Mouse (Mus musculus): ENCODE data around the gene Tbc1d1.

Tbc1d1 gene

DNA sequence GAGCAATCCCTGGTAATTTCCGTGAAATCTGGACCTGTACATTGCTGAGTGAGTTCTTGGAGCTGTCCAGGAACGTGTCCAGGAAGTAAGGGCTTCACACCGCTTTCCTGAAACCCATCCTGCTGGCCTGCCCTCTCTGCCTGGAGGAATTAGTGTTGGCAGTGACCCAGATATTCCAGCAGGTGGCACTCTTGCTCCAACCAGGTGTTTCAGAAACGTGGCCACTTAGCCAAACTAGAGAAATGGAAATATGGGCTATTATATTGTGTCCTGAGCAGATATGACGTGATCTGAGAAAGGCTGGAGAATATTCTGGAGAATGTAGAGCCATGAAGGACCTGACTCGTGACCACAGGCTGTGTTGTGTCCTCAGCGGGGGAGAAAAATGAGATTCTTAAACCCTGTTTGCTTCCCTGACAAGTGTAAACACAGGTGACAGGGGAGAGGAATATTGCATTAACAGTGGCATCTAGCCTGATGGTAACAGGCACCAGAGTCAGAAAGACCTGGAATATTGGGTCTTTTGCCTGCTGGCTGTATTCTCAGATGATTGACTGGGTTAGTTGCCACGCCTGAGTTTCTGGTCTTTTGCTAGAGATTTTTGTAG is 226.4 kb downstream of the Tbc1d1 start:
- DNase-seq (ENCODE audit: low read depth, low spot score): peak; percentile 82

DNA sequence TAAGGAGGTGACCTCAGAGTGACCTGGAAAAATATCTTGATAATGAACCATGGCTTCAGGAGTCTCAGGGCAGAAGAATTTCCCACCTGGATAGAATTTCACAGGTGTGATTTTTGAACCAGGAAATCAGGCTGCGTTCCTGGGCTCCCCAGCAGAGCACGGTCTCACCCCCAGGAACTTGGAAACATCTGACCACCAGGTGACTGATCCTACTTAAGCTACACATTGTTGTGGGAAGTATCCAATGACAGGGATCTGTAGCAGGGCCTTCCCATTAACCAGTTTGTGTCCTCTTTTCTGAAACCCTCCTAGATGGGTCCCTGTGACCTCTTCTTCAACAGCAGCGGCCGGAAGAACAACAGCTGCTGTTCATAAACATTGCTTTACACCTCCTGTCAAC is 227.1 kb downstream of the Tbc1d1 start:
- DNase-seq (ENCODE audit: low read depth, low spot score): no peak

DNA sequence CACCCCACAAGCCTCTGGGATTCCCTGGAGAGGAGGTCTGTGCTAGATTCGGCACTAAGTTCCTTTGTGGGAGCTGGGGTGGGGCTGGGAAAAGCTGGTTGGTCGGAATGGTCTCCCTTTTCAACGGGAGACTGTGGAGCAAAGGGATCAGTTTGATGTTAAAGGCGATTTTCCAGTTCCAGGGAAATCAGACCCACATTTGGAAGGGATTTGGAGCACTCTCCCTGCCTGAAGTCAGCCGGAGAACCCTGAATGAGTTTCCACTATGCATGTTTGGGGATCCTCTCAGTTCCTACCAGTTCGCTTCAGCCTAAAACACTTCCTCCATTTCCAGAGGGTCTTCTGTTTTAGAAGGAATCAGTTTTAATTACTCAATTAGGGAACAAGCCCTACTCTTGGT is 228.4 kb downstream of the Tbc1d1 start:
- DNase-seq (ENCODE audit: low read depth, low spot score): no peak

DNA sequence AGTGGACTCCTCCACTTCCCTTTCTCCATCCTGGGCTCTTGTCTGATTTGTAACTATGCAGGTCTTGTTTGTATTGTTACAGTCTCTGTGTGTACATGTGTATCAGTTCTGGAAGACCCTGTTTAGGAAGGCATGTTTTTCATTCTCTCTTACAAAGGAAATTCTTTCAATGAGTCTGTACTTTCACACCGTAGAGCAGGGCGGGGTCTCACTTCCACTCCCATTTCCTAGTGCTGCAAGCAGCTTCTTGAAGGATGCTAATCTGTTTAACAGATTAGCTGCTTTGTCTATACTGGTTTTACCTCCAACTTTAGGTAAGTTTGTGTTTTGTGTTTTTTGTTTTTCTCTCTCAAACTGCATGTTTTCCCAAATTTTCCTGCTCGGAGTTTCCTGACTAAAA is 230.9 kb downstream of the Tbc1d1 start:
- peak; percentile 66 for DNase-seq (ENCODE audit: low read depth, low spot score)

DNA sequence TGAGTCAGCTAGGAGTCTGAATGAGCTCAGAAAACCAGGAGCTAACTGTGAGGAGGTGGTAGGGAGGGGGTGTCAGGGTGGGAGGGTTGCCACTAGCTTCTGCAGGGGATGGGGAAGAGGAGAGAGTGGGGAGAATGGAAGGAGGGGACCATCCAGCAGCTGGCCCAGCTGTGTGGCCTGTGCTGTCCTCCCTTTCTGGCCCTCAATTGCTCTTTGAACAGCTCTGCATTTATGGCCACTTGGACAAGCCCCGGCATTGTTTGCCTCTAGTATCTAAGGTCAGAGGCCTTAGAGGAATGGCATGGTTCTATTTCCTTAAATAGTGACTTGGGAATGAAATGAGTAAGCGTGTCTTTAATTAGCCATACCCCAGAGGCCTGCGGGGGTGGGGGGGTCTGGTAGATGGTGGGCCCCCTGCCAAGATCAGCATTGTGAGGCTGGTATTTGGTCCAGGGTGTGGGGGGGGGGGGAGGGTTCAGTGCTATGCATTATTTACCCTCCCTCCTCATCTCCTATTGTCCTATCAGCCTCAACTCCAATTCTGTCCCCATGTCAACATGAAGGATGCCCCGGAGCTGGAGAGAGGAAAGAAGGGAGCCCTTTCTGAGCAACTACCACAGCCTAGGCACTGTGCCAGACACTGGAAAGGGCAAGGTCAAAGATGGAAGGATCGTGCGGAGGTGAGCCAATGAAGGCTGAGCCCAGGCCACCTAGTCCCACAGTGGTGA is 233.3 kb downstream of the Tbc1d1 start:
- no peak for DNase-seq (ENCODE audit: low read depth, low spot score)

DNA sequence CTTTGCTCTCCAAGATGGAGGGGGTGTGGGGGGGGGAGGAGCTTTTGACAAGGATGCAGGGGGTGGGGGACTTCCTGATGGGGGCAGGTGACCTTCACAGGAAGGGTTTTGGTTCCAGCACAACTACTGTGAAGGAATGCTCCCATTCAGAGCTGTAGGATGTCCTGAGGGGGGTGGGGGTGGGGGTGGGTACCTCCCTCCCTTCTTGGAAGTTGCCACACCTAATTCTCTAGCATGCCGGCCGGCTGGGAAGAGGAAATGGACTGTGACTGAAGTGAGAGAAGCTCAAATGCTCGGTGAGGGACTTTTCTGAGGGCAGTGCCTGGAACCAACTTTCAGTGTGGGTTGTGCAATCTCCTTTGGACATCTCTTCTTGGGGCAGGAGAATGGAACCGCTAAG is 235.2 kb downstream of the Tbc1d1 start:
- peak; percentile 96 for DNase-seq (ENCODE audit: low read depth, low spot score)

DNA sequence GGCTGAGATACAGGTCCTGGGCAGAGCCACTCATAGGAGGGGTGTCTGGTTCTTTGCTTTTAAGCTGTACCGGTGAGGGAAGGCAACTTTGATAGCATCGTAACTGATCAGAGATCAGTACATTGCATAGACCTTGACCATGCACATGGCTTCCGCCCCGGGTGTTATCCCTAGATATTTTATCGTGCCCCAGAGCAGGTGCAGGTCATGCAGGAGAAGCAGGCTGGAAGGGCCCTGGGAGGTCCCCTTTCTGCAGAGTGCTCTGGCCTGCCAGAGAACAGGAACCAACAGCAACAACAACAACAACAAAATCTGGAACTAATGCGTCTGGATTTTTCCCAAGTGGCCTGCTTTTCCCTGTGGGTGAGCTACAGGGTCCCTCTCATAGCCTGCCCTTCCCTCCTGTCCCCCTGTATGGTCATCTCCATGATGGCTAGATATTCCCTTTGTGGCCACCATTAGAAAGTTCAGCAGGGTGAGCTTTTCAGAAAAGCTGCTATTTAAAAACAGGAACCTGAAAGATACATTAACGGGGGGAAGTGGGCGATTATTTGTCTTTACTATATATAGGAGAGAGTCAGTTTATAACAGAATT is 236.4 kb downstream of the Tbc1d1 start:
- DNase-seq (ENCODE audit: low read depth, low spot score): no peak

DNA sequence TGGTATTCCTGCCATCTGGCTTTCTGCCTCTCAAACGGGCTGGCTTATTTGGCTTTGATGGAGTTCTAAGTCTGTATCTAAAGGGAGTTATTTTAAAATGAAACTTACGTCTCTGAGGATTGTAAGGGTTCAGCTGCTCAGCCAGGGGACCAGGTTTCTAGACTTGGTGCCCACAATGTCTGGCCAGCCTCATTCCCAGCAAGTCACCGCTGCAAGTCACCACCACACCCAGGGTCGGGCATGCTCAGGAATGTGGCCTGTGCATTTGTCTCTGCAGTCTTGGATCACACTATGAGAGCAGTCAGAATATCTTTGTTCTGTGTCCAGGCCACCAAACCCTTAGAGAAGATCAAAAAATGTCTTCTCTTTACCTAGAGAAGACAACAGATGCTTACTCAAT is 237.4 kb downstream of the Tbc1d1 start:
- no peak for DNase-seq (ENCODE audit: low read depth, low spot score)

DNA sequence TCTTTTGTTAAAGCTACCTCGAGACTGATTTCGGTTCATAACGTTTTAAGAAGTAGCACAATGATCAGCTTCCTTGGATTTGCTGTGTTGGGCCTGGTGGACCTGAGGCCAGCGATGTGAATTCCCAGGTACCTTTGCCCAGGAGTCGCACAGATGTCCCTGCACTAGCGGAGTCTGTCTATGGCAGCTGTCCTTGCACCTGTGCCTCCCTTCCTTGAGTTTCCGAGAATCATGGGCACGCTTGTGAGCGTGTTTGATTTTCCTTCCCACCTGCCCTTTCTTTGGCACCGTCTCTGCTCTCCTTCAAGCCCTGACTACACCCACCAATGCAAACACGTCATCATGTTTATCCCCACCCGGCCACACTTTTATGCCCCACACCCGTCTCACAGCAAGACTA is 242.1 kb downstream of the Tbc1d1 start:
- DNase-seq (ENCODE audit: low read depth, low spot score): no peak

DNA sequence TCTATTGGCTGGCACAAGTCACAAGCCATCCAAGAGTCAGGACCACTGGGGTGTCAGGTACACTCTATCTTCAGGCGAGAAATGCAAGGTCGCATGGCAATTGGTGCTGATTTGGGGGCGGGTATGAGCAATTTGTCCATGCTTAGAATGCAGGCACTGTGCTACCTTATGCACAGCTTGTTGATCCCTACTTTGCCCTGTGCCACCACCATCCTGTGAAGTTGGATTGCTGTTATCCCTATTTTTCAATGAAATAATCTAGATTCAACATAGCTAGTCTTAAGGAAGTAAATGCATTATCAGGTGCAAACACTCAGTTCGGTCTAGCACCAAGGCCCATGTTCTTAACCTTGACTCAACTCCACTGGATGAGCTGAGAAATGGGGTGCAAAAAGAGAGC is 244.6 kb downstream of the Tbc1d1 start:
- no peak for DNase-seq (ENCODE audit: low read depth, low spot score)
